Mouse (Mus musculus) forebrain, embryonic 14.5 days (tissue): ENCODE measurements around the gene Fam163b. TPM values are rescaled to one million over a fixed set of nuclear protein-coding genes. Genes with fewer than 3 reads are reported as not detected.

Experiments used
- ATAC-seq: fragments of 200-750 bp; cut with Nextera tagmentation; 2 replicates; pipeline ENCODE4 v1.8.0; 2017; ENCODE audit warnings: mild to moderate bottlenecking, moderate library complexity
- DNase-seq: peaks from one replicate; pipeline ENCODE4 v3.0.0-alpha.2; 2015; ENCODE audit warnings: low spot score
- H3K27ac ChIP-seq: fragments of 300-500 bp; sonication (generic); 2 replicates; pipeline ENCODE4 v1.5.1; 2014; ENCODE audit warnings: low read depth, mild to moderate bottlenecking, control low read depth, low read length, moderate library complexity
- H3K27me3 ChIP-seq: fragments of 300-500 bp; sonication (generic); replicated peaks from 2 replicates; pipeline ENCODE4 v1.6.1; 2014; ENCODE audit warnings: low read length, control low read depth, mixed read lengths; ENCODE audit not compliant: control insufficient read depth, insufficient read depth
- H3K36me3 ChIP-seq: fragments of 300-500 bp; sonication (generic); 2 replicates; pipeline ENCODE4 v1.6.1; 2014; ENCODE audit warnings: low read length, control low read depth; ENCODE audit not compliant: control insufficient read depth, insufficient read depth
- H3K4me1 ChIP-seq: fragments of 300-500 bp; sonication (generic); 2 replicates; pipeline ENCODE4 v1.6.1; 2014; ENCODE audit warnings: antibody characterized with exemption, low read length, control low read depth; ENCODE audit not compliant: control insufficient read depth, insufficient read depth
- H3K4me2 ChIP-seq: fragments of 300-500 bp; sonication (generic); 2 replicates; pipeline ENCODE4 v1.6.1; 2014; ENCODE audit warnings: mild to moderate bottlenecking, control low read depth, low read length
- H3K4me3 ChIP-seq: fragments of 300-500 bp; sonication (generic); 2 replicates; pipeline ENCODE4 v1.5.1; 2014; ENCODE audit warnings: low read depth, low read length, control low read depth
- H3K9ac ChIP-seq: fragments of 300-500 bp; sonication (generic); 2 replicates; pipeline ENCODE4 v1.6.1; 2014; ENCODE audit warnings: mild to moderate bottlenecking, low read length, control low read depth, moderate library complexity
- H3K9me3 ChIP-seq: fragments of 300-500 bp; sonication (generic); replicated peaks from 2 replicates; pipeline ENCODE4 v1.6.1; 2016; ENCODE audit warnings: low read length, control low read depth, mixed read lengths; ENCODE audit not compliant: control insufficient read depth
- WGBS: fragments of 180-500 bp; shearing (Covaris S2); extraction: QIAGEN DNeasy Blood & Tissue Kit; methylation state at CpG from one replicate; pipeline ENCODE4 v1.1.7; 2014; 5-methylcytosine and 5-hydroxymethylcytosine counted together
- polyA plus RNA-seq: library from polyadenylated mRNA; unstranded; fragments of >200 nt; fragmentation: Nextera tagmentation; extraction: Ambion mirVana; gene quantifications from 2 replicates; pipeline ENCODE4 v1.2.1, GENCODE M21; 2014

Fam163b gene
- polyA plus RNA-seq, 1 experiment from 2014 or later = 2.4 TPM

DNA sequence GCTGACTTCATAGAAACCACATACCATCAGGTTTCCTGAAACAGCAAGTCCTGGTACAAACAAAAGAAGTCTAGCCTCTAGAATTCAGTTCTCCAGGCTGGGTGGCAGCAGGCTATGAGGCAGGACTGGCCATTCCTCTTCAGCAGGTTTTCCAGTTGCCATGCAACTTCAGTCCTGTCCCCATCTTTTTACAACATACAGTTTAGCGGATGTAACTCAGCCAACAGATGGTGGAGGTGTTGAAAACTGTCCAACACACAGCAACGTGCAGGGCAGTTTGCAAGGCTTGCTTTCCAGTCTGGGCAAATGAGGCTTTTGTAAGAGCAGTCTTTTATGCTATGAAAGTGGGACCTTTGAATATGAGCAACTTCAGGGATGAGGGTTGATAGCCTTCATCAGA lies 2.7 kb upstream of the Fam163b start:
- ATAC-seq = no peak
- Histone ChIP-seq H3K36me3 (no peaks in the 10 kb centered on the region), H3K4me1 (peaks cover 3% of the 10 kb centered on the region; the same call in 1 of the 2 replicates), H3K9me3 (no peaks in the 10 kb centered on the region), H3K9ac (no peak overlapping the region), H3K27ac (no peak overlapping the region), H3K27me3 (peaks cover 13% of the 10 kb centered on the region; the same call in 1 of the 2 replicates), H3K4me2 (no peak overlapping the region), H3K4me3 (no peak overlapping the region)
- DNase-seq = peak; percentile 16
- 60% methylated on average over 2 of the region's 2 CpGs for WGBS

GRCm38 (mm10) chr2:27138356-27138755 lies 3.9 kb downstream of the Fam163b start:
- no peak overlapping the region for H3K4me2 ChIP-seq
- H3K4me3 ChIP-seq = no peak overlapping the region
- H3K9me3 ChIP-seq = no peaks in the 10 kb centered on the region
- no peak for ATAC-seq
- H3K4me1 ChIP-seq = no peaks in the 10 kb centered on the region
- no peak for DNase-seq
- no peaks in the 10 kb centered on the region for H3K36me3 ChIP-seq
- WGBS = 73% methylated on average over 4 of the region's 4 CpGs
- no peak overlapping the region for H3K9ac ChIP-seq
- H3K27ac ChIP-seq = no peak overlapping the region
- peaks cover 13% of the 10 kb centered on the region; the same call in 1 of the 2 replicates for H3K27me3 ChIP-seq

DNA sequence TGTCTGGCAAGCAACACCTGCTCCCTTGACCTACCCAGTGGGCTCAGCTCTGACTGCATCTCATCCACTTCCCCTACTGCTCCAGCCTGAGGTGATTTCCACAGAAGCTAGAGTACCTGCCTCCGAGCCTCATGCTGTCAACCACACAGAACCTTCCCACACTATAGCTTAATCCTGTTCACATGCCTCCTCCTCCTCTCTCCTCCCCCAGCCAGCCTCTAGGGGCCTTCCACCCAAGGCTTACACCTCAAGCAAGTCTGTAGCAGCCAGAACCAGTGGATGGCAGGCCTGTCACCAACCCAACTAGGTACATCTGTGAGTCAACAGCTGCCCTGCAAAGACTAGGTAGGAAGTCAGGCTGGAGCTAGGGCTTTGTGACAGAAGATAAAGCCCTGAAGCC lies 5.5 kb downstream of the Fam163b start:
- DNase-seq (no peak), ATAC-seq (no peak)
- no peaks in the 10 kb centered on the region for H3K36me3 ChIP-seq
- peaks cover 7% of the 10 kb centered on the region; the same call in 1 of the 2 replicates for H3K27me3 ChIP-seq
- H3K9ac ChIP-seq = no peak overlapping the region
- H3K4me2 ChIP-seq = no peak overlapping the region
- no peaks in the 10 kb centered on the region for H3K4me1 ChIP-seq
- 63% methylated on average over 1 of the region's 1 CpGs for WGBS
- no peak overlapping the region for H3K27ac ChIP-seq
- no peaks in the 10 kb centered on the region for H3K9me3 ChIP-seq
- no peak overlapping the region for H3K4me3 ChIP-seq

DNA sequence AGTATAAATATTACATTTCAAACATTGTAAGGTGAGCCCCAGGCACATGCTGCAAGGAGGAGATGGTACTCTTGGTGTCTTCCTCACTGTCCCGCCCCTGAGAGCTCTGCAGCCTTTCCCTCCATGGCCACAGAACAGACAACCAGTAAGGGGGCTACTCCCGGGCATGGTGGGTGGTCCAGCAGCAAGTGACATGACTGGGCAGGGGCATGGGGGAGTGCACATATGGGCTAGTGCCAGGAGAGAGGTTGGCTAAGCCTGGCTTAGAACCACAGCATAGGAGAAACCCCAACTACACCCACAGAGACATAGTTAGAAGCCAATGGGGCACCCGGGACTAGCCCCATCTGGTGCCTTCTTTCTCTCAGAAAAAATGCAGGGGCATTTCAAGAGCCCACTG lies 6.0 kb downstream of the Fam163b start:
- WGBS = 73% methylated on average over 3 of the region's 3 CpGs
- H3K36me3 ChIP-seq = no peaks in the 10 kb centered on the region
- H3K4me3 ChIP-seq = no peak overlapping the region
- H3K9me3 ChIP-seq = no peaks in the 10 kb centered on the region
- no peaks in the 10 kb centered on the region for H3K4me1 ChIP-seq
- no peak overlapping the region for H3K9ac ChIP-seq
- ATAC-seq (no peak), DNase-seq (no peak)
- H3K27me3 ChIP-seq = peaks cover 3% of the 10 kb centered on the region; the same call in 1 of the 2 replicates
- H3K4me2 ChIP-seq = no peak overlapping the region
- H3K27ac ChIP-seq = no peak overlapping the region

DNA sequence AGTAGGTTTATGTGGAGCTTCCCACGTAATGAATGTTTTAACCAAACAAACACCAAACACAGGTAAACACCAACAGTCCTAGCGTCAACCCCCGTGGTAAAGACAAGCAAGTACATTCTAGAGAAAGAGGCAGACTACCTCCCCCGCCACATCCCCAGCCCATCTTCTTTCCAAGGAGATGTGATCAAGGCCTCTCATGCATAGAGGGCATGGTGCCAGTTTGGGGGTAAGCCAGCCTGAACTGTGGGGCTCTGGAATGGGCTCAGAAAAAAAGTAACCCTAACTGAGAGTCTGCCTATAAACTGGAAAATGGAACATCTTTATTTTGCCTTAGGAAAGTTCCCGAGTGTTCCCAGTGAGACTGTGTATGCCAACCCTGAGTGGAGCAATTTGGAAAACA lies 6.4 kb downstream of the Fam163b start:
- WGBS = 81% methylated on average over 5 of the region's 5 CpGs
- no peak for DNase-seq
- Histone ChIP-seq H3K4me2 (no peak overlapping the region), H3K4me1 (no peaks in the 10 kb centered on the region), H3K27ac (no peak overlapping the region), H3K9me3 (no peaks in the 10 kb centered on the region), H3K4me3 (no peak overlapping the region), H3K36me3 (no peaks in the 10 kb centered on the region), H3K9ac (no peak overlapping the region), H3K27me3 (no peaks in the 10 kb centered on the region)
- ATAC-seq = no peak

- Histone ChIP-seq H3K9ac (no peak overlapping the region), H3K9me3 (no peaks in the 10 kb centered on the region), H3K27me3 (no peaks in the 10 kb centered on the region), H3K4me2 (no peak overlapping the region), H3K27ac (no peak overlapping the region), H3K4me1 (no peaks in the 10 kb centered on the region), H3K4me3 (no peak overlapping the region), H3K36me3 (no peaks in the 10 kb centered on the region)
- WGBS = 72% methylated on average over 3 of the region's 3 CpGs
- no peak for ATAC-seq
- no peak for DNase-seq
Measured at GRCm38 (mm10) chr2:27128990-27129389, 13.3 kb downstream of the Fam163b start.

- DNase-seq (no peak), ATAC-seq (no peak)
- Histone ChIP-seq H3K9ac (no peak overlapping the region), H3K4me3 (no peak overlapping the region), H3K27ac (no peak overlapping the region), H3K36me3 (no peaks in the 10 kb centered on the region), H3K9me3 (no peaks in the 10 kb centered on the region), H3K27me3 (no peaks in the 10 kb centered on the region), H3K4me1 (peaks cover 8% of the 10 kb centered on the region), H3K4me2 (no peak overlapping the region)
- WGBS = 57% methylated on average over 4 of the region's 4 CpGs
Measured at GRCm38 (mm10) chr2:27126496-27126895, 15.8 kb downstream of the Fam163b start.

DNA sequence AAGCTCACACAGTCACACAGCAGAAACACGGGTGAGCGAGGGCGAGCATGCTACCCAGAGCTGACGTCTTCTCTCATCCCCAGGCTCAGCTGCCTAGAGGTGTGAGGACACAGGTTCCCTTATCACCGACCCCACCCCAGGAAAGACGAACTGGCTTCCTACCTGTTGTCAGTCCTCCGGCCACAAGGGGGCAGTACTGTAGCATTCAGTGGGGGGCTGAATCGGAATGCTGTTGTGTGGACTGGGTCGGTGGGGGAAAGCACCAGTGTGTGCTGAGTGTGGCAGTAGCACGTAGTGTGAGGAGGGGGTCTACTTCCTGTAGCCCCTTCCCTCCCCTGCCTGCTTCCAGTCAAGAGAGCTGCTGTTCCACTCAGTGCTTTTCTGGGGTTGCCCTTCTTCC lies 16.3 kb downstream of the Fam163b start:
- no peaks in the 10 kb centered on the region for H3K9me3 ChIP-seq
- H3K27ac ChIP-seq = no peak overlapping the region
- H3K4me2 ChIP-seq = no peak overlapping the region
- H3K27me3 ChIP-seq = no peaks in the 10 kb centered on the region
- DNase-seq (no peak), ATAC-seq (no peak)
- H3K4me1 ChIP-seq = peaks cover 11% of the 10 kb centered on the region
- WGBS = 45% methylated on average over 10 of the region's 10 CpGs
- H3K36me3 ChIP-seq = no peaks in the 10 kb centered on the region
- no peak overlapping the region for H3K9ac ChIP-seq
- no peak overlapping the region for H3K4me3 ChIP-seq

DNA sequence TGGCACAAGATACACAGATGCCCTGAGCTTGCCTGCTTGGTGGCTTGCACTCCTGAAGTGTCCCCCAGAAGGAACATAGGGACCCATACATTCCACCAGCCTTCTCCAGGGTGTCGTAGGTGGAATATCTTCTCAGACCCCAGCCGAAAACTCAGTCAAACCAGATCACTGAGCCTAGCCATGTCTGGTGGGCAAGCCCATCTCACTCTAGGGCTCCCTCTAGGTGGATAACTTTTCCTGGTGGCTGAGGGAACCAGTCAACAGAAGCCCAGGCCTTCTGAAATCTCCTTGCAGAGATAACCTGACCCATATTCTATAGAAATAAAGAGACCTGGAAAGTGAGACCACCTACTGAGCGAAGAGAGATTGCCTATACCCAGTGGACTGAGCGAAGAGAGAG lies 19.2 kb downstream of the Fam163b start:
- no peaks in the 10 kb centered on the region for H3K36me3 ChIP-seq
- no peak overlapping the region for H3K4me3 ChIP-seq
- H3K27me3 ChIP-seq = no peaks in the 10 kb centered on the region
- 91% methylated on average over 4 of the region's 4 CpGs for WGBS
- no peak for ATAC-seq
- no peak overlapping the region for H3K27ac ChIP-seq
- peaks cover 15% of the 10 kb centered on the region for H3K4me1 ChIP-seq
- H3K9me3 ChIP-seq = no peaks in the 10 kb centered on the region
- no peak overlapping the region for H3K9ac ChIP-seq
- H3K4me2 ChIP-seq = no peak overlapping the region
- no peak for DNase-seq
